Mouse (Mus musculus) left cerebral cortex, adult 8-10 months (tissue): Measurements from ENCODE around the gene Kat6b. TPM values are rescaled to one million over a fixed set of nuclear protein-coding genes. Genes with fewer than 3 reads are reported as not detected.

Experiments used
- DNase-seq, 2 experiments: peaks; one replicate each; pipeline ENCODE4 v3.0.0; 2022; ENCODE audit warnings: low spot score in 2 of 2
- total RNA-seq, 4 experiments: library from RNA; stranded (reverse); gene quantifications; 2 replicates each; pipeline ENCODE4 v1.2.4; 2022

Kat6b gene
- total RNA-seq, 4 experiments from 2014 or later: 118 to 155 (median 127) TPM

DNA sequence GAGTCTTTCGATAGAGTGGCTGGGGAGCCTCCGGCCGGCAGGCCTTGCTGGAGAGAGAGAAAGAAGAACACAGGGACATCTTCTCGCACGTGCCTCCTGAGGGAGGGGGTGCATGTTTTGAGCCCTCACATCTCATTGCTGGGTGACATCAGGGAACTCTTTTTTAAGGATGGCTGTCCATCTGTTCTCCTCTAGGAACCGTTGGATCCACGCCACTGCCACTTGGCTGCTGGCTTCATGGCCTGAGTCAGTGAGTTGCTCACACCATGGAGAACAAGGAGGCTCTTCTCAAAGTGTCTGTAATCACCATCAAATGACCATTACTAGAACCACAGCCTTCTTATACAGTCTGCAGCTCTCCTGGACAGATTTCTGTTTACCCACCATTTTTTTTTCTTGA is 108.4 kb downstream of the Kat6b start:
- DNase-seq: no peak

DNA sequence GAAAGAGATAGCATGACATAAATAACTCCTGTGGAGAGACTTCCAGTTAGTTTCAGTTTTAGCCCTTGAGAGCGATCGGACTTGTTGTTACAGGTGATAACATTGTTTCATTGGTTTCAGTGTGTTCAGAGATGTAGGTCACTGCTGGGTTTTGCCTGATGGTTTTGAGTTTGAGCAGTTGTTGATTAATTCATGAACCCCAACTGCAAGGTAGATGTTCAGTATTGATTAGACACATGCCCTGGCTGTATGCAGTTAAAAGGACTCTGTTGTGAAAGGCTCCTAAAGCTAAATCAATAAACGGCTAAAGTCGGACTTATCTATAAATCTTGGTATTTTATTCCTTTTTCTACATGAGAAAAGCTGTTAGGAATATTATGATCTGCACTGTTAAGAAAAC is 109.0 kb downstream of the Kat6b start:
- no peak for DNase-seq

DNA sequence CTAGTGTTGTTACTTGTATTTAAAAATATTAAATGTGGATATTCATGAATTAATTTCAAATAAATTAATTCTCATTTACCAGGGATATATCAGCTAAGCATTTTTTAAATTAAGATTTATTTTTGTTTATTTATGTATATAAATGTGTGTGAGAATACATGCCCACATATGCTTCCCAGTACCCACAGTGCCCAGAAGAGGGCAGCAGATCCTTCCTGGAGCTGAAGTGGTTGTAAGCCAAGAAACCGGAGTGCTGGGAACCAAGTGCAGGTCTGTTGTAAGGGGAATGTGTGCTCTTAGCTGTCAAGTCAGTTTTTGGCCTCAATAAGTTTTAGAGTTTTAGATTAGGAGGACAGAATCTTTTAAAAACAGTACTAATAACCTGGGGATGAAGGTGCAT is 110.9 kb downstream of the Kat6b start:
- DNase-seq: no peak

DNA sequence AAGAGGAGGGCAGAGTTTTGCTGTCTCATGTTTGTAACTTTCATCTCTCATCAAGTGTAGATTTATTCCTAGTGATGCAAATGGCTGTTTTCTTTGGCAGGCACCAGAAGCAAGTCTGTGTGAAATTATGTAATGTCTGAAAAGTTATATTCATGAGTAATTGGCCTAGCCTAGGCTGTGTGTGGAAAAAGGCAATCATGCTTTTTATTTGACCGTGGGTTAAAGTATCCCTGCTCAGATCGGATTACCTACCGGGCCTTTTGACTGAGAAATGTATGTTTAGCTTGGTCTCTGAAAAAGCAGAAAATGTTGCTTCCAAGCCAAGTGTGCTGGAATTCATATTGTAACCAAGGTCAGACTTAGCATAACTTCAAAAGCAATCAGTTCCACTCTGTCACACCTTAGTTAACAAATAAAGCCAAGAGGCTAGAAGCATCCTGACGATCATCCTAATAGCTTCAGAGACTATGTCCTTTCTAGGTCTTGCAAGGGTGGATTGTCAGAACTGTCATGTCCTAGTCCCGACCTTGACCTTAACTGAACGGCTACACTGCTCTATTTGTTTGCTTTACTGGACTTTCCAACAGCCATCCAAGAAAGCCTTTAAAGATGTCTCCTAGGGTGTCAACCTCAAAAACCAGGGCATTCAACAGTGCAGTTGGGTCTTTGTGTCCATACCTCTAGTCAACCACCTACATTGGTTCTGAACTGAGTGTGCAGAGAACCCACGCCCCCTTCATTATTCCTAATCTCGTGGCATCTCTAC is 111.9 kb downstream of the Kat6b start:
- DNase-seq: no peak

DNA sequence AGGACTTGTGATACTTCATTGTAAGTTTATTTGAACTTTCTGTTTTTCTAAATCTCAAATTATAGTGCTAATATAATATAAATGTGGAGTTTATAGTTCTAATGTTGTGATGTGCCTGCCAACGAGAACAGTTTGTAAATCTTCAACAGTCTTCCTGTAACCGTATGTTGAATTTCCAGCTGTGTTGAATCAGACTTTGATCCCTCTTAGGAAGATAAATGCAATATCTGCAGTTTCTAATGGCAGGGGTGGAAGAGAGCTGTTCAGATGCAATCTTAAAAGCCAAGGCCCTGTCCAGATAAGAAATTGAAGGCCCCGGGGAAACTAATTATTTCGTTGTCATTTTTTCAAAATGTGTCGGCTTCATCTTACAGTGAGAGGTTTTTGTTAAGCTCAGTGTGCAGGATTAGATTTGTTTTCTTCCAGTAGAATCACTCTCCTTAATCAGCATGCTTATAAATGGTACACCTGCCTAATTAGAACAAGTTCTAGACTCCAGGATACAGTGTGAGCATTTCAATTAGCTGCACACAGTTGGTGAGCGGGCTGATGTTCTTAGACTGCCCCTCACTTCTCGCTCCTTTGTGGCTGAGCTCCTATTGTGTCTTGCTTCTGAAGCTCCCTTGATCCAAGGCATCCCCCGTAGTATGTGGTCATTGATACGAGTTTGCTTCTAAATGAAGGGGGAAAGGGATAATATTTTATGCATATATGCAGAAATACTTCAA is 118.4 kb downstream of the Kat6b start:
- DNase-seq: no peak

DNA sequence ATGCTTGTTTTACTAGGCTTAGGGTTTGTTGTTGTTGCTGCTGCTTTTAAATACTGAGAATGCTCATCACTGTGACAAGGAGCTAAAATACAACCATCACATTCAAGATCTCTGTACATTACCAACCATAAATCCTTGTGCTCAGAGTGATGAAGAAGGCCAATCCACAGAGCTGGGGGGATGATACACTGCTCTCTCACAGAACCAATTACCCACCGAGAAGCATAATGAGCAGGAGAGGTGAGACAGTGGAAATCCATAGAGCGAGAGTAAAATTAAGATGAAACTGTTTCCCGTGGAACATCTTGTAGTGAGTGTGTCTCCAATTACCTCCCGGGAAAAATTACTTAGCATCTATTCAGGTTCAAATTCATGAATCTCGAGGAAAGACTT is 118.9 kb downstream of the Kat6b start:
- no peak for DNase-seq

DNA sequence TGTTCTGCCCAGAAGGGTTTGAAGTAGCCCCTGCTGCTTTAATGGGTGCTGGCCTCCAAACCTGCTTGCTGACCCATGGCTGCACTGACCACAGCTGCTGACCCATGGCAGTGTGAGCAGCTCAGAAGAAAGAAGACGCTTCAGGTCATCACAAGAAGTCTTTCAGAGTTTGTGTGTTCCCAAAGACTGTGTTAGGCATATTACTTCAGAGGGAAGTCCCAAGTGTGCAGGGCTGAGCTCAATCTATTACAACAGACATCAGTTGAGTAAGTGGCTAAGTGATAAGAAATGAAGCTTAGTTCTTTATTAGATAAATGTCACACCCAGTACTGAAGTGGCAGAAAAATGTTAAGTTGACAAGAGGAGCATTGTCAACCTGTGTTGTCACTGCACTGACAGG is 119.4 kb downstream of the Kat6b start:
- no peak for DNase-seq

DNA sequence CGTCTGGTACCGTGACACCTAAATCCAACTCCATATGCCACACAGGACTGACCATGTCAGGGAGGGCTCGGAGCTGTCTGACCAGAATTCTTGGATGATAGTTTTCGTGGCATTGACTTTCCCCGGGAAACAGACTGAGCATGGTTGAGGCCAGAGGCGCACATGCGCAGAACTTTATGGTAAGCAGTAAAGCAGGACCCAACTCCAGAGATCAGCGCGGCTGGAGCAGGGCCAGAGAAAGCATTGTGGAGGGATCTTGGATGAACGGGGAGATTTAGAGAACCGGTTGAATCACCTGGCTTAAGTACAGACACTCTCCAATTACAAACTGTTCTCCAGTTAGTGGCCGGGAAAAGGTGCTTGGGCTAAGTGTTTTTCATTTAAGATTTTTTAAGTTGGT is 120.9 kb downstream of the Kat6b start:
- DNase-seq: no peak

DNA sequence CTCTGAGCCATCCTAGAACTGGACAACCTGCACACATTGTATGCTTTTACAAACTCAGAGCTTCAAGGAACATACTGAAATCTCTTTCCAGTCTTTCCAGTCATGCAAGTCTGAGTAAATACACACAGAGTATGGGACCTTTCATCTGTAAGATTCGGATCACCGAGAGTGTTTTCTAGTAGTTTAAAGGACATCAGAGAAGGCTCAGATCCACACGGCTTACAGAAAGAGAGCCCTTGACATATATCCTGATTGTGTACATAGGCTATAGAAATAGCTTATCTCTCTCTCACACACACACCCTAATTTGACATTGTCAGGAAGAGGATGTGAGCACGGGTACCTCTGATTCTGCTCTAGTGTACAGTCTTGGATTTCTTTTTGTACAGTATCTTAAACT is 121.7 kb downstream of the Kat6b start:
- DNase-seq: no peak

DNA sequence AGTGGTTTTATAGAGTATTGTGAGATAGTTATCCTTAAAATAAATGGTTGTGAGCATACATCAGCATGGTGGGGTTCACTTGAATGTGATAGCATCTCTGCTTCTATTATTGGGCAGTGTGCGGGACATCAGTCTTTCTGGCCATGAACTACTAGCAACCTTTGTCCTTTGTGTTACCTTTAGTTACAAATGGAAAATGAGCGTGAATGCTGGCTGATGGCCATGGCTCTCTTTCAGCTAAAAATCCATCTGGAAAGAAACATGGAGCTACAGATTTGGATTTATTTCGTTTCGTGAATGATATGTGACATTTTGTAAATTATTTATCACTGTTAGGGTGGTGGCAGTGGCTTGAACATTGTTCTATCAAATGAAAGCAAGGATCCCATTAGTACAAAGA is 126.5 kb downstream of the Kat6b start:
- DNase-seq: no peak

DNA sequence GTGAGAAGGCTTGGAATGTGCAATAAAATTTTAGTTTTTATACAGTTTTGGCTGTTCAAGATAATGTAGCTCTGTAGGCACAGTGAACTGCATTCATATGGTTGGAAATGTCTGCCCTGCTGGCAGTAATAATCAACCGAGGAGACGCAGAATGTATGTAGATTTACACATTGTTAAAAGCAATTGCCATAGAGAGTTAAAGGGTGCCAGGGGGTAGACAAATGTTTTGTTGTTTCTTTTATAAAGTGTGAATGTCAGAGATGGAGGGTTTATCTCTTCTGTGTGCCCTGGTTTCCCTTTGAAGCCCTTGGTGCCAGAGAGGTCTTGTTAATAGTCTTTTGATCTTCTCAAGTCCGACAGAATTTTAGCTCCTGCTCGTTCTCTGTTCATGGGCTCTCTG is 127.7 kb downstream of the Kat6b start:
- DNase-seq: no peak

DNA sequence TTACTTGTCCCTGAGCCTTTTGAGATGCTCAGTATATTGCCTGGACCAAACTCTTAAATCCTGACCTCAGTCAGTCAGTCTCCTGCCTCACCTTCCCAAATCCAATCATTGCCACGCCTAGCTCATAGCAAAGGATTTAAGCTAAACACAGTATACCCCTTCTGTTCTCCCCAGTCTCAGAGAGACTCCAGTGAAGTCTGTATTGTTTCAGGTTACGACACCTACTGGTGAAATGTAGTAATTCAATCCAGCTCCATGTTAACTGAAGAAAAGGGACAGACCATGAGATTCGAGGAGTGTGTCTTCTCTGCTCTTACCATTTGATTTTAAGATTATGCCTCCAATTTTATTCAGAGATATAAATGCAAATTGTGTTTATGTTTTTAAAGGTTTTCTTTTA is 129.0 kb downstream of the Kat6b start:
- no peak for DNase-seq

DNA sequence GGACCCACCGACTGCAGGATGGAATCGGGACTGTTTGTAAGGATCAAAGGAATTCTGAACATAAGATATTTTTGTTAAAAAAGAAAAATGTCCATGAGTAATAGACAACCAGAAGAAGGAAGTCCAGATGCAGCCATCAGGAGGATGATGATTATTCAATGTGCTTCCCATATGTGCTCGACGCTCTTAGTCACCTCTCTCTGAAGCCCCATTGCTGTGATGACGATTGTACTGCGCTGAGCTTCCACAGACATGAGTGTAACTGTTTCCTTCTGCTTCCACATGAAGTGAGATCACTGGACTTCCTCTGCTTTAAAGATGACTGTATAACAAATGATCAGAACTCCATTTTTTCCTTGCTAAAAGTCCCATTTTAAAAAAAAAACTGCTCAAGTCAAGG is 131.8 kb downstream of the Kat6b start:
- DNase-seq: no peak

DNA sequence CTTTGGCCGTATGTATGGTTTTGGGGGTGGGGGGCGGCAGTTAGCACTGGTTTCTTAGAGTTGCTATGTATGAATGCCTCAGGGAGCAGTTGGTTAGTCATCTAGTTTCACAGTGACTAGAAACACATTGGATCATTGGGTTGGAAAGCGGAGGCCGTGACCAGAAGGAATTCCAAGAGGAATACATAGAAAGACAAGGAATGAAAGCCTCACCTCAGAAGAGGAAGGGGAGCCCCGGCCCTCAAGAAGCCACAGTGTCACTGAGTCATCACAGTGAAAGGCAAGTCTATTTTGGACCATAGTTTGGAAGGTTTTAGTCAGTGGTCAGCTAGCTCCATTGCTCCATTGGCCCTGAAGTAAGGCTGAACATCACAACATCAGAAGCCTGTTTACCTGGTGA is 132.9 kb downstream of the Kat6b start:
- no peak for DNase-seq

DNA sequence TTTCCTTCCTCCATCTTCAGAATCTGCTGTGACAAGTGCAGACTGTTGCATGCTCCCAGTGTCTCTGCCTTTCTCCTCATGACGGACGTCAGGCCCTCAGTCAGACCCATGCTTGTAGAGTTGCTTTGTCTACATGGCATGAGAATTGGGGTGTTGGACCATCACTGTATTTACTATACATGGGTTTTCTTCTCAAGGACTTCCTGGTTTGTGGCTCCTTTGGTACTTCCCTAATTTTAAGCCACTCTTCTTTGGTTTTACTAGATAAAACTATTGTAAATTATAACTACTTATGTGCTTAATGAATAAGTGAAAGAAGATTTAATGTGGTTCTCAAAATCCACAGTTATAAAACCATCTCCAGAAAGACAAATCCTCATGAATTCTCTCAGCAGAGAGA is 134.6 kb downstream of the Kat6b start:
- no peak for DNase-seq

DNA sequence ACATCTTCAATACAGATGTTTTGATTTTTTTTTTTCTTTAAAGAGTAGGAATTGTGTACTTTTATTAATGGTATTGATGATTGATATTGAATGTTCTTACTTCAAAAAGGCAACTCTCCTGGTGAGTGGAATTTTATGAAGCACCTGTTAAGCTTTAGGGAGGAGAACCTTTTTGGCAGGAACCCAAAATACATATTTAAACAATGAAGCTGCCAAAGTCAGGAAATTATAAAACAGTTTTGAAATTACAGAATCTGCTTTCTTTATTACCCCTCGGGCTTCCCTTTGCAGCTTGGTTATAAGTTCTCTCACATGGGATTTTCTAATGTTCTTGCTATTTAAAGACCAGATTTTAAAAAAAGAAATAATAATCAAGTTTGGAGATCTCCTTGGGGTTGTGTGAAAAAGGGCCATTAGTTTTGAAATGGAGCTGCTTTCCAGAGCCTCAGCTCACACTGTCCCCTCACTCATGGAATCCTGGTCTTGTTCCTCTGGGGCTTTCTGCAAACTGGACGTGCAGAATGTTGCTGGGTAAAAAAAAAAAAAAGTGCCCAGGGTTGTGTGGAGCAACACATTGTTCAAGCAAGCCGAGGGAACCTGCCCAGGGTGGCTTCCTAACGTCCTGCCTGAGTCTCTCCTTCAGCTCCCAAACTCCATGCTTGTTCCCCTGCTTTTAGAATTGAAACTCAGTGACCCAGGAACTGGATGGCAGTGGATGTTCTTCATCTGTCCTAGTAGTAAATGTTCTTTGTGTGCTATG is 136.2 kb downstream of the Kat6b start:
- no peak for DNase-seq

DNA sequence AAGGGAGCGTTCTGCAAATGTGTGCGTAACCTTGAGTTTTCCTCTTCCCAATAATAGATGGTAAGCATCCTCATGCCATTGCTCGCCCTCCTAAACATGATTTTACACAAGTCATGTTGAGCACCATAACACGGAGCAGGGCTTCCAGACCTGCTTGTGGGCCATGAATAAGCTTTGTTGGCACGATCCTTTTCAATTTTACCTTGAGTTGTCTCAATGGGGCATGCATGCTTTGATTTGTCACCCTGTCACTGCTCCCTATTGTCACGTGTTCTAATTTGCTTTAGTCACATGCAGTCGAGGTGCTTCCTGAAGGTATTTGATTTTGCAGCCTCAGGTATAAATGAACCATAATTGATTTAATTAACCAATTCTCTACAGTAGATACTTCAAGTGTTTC is 138.7 kb downstream of the Kat6b start:
- no peak for DNase-seq

DNA sequence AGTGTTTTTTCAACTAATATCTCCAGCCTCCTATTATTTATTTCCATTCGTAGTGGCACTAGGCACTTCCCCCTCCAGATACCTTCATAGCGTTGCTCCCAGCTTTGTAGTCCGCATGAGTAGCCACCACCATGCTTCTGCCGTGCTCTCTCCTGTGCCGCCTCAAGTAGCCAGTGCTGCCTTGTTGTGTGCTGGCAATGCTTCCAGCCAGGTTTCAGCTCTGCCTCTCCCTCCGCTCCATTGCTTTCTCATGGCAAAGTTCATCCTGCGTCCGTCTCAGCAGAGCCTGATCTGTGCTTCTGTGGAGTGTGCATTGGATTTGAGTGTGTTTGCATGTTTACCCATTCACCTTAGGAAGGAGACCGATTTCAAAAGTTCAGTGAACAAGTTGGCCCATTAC is 144.7 kb downstream of the Kat6b start:
- no peak for DNase-seq

DNA sequence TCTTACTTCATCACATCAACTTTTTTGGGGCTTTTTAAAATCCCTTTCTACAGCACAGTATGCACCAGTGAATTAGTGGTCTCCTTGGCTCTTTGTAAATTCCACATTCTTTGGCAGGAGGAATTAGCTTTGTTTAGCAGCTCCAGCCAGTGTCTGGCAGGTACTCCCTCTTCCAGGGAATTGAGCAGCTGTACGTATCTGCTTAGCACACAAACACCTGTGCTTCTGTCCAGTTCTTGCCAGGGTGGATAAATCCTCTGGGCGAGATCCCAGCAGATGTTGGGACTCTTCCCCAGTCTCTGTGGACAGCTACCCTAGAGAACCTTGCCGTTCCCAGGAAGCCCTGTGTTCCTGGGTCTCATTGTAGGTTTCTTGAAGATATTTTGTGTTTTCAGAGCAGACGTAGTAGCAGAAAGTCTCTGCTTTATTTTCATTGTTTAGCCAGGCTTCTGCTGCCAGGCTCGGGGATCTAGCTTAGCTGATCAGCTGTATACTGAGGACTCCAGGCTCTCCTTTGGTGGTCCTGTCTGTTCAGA is 150.5 kb downstream of the Kat6b start:
- DNase-seq: no peak

DNA sequence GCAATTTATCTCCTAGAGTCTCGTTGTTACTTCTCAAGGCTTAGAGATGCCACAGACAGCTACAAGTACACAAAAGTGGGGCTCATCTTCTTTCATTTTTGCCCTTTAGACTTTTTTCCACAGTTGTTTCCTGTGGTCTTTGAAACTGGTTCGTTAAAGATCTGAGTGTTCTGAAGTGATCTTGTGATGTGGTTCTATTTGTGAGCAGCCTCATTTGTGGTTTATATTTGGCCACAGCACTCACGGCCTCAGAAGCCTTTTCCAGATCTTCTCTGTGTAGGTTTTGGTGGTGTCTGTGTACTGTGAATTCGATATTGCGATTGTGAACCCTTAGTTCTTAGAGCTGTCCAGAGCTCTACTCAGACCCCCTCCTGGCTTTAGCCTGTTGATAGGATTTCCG is 155.3 kb downstream of the Kat6b start:
- no peak for DNase-seq

DNA sequence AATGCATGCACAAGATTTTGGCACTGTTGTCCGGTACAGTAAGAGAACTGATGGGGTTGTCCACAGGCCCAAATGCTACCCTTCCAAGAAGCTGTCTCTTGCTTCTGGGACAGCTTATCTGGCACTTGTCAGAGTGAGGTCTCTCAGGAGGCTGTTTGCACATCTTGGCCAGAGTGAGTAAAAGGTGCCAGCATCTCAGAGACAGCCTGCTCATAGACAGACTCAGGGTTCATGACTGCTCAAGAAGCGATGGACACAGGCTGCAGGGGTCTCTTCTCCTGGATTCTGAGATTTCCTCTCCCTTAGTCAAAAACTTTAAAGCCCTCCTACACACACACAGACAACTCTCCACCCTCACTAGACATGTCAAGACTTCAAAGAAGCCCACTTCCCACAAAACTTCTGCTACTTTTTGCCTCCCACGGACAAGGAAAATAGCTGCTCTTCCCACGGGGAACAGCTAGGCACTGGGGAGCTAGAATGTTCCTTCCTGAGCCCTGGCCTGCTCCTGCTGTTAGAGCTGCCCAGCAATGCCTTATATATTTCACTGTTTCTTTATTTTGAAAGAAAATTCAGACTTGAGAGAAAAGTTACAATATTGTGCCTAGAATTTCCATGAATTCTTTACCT is 159.7 kb downstream of the Kat6b start:
- peak in 1 of 2 experiments; percentile 60 for DNase-seq

DNA sequence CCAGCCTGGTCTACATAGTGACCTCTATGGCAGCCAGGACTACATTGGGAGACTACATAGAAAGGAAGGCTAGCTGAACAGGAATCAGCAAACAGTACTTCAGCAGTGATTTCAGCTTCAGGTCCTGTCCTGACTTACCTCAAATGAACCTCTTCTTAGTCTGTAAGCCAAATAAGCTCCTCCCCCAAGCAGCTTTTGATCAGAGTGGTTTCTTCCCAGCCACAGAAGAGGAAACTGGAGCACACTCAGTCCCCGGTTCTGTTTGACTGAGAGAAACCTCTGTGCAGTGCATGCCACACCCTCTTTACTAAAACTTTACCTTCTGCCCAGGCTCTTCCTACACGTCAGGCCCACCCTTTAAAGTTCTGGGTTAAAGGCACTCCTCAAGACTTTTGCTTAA is 172.6 kb downstream of the Kat6b start:
- no peak for DNase-seq
